Mouse (Mus musculus) liver, embryonic 12.5 days (tissue): Measurements from ENCODE around the gene Elovl2. TPM values are rescaled to one million over a fixed set of nuclear protein-coding genes. Genes with fewer than 3 reads are reported as not detected.

Source experiments
- ATAC-seq: fragments of 200-750 bp; cut with Nextera tagmentation; 2 replicates; pipeline ENCODE4 v1.8.0; 2017; ENCODE audit warnings: moderate number of reproducible peaks, mild to moderate bottlenecking, moderate library complexity
- H3K27ac ChIP-seq: fragments of 300-500 bp; sonication (generic); 2 replicates; pipeline ENCODE4 v1.5.1; 2016; ENCODE audit warnings: mild to moderate bottlenecking
- H3K27me3 ChIP-seq: fragments of 300-500 bp; sonication (generic); replicated peaks from 2 replicates; pipeline ENCODE4 v1.6.1; 2016; ENCODE audit warnings: mild to moderate bottlenecking, moderate library complexity
- H3K36me3 ChIP-seq: fragments of 300-500 bp; sonication (generic); 2 replicates; pipeline ENCODE4 v1.6.1; 2016; ENCODE audit warnings: mild to moderate bottlenecking, moderate library complexity
- H3K4me1 ChIP-seq: fragments of 300-500 bp; sonication (generic); 2 replicates; pipeline ENCODE4 v1.6.1; 2016
- H3K4me2 ChIP-seq: fragments of 300-500 bp; sonication (generic); 2 replicates; pipeline ENCODE4 v1.6.1; 2016; ENCODE audit warnings: mild to moderate bottlenecking, moderate library complexity
- H3K4me3 ChIP-seq: fragments of 300-500 bp; sonication (generic); 2 replicates; pipeline ENCODE4 v1.5.1; 2016; ENCODE audit warnings: mild to moderate bottlenecking, moderate library complexity
- H3K9ac ChIP-seq: fragments of 300-500 bp; sonication (generic); 2 replicates; pipeline ENCODE4 v1.6.1; 2016; ENCODE audit warnings: mild to moderate bottlenecking, moderate library complexity
- H3K9me3 ChIP-seq: fragments of 300-500 bp; sonication (generic); replicated peaks from 2 replicates; pipeline ENCODE4 v1.6.1; 2016; ENCODE audit warnings: mild to moderate bottlenecking, moderate library complexity
- WGBS: fragments of 180-500 bp; shearing (Covaris S2); methylation state at CpG from one replicate; pipeline ENCODE4 v1.1.7; 2016; ENCODE audit not compliant: insufficient replicate concordance; 5-methylcytosine and 5-hydroxymethylcytosine counted together
- polyA plus RNA-seq: library from polyadenylated mRNA; unstranded; fragments of >200 nt; fragmentation: Nextera tagmentation; extraction: Ambion mirVana; gene quantifications from 2 replicates; pipeline ENCODE4 v1.2.1, GENCODE M21; 2016

Gene Elovl2
- polyA plus RNA-seq, 1 experiment from 2014 or later: 27.7 TPM

DNA sequence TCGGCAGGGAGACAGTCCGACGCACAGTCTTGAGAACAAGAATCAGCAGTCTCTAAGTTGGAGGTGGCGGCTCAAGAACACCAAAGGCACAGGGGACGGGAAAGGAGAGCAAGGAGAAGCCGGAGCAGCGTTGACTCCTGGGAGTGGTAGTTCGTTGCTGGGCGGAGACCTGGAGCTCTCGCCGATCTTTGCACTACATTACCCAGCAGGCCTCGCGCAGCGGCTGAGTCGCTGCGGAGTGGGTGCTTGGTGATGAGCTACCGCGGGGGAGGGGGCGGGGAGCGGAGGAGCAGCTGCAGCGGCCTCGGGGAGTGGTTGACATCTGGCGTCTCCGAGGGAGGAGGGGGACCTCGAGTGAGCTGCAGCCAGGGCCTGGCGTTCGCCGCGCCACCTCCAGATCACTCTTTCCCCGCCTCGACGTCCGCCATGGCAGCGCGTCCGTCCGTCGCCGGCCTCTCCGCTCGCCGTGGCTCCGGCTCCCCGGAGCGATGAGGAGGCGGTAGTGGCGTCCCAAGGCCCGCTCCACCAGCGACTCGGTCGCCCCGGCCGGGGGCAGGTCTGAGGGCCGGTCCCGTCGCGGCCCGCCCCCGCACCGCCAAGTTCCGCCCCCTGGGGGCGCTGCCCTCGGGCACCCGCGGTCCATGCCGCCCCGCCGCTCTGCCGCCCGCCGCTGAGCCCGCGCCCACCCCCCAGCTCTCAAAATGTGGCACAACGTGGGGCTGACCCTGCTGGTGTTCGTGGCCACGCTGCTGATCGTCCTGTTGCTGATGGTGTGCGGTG is 29.5 kb upstream of the Elovl2 start, which contains the start of gene Smim13:
TSS of gene Smim13 (plus strand) at position 307 of the 780 bp plus-strand sequence.
- WGBS: under 1% methylated on average over 50 of the region's 78 CpGs
- ATAC-seq: peak; percentile 97
- H3K4me1 ChIP-seq: peaks cover 31% of the 10 kb centered on the region

GRCm38 (mm10) chr13:41248751-41249520 is 28.7 kb upstream of the Elovl2 start:
- ATAC-seq: peak; percentile 56
- H3K36me3 ChIP-seq: no peaks in the 10 kb centered on the region
- H3K9ac ChIP-seq: peak overlapping the region; percentile 66
- peaks cover 31% of the 10 kb centered on the region for H3K4me1 ChIP-seq
- 39% methylated on average over 12 of the region's 12 CpGs for WGBS
- no peaks in the 10 kb centered on the region for H3K27me3 ChIP-seq
- peak overlapping the region; percentile 89 for H3K27ac ChIP-seq
- H3K4me2 ChIP-seq: peak overlapping the region; percentile 92
- H3K4me3 ChIP-seq: peak overlapping the region; percentile 83
- no peaks in the 10 kb centered on the region for H3K9me3 ChIP-seq

More for the DNA sequence above, 29.5 kb upstream of the Elovl2 start, which contains the start of gene Smim13:
- peak within 1 kb of the TSS; percentile 83 for H3K4me3 ChIP-seq
- H3K27ac ChIP-seq: peak within 1 kb of the TSS; percentile 89
- H3K9ac ChIP-seq: peak within 1 kb of the TSS; percentile 90
- no peaks in the 10 kb centered on the region for H3K36me3 ChIP-seq
- H3K27me3 ChIP-seq: no peaks in the 10 kb centered on the region
- peak within 1 kb of the TSS; percentile 92 for H3K4me2 ChIP-seq
- no peaks in the 10 kb centered on the region for H3K9me3 ChIP-seq

DNA sequence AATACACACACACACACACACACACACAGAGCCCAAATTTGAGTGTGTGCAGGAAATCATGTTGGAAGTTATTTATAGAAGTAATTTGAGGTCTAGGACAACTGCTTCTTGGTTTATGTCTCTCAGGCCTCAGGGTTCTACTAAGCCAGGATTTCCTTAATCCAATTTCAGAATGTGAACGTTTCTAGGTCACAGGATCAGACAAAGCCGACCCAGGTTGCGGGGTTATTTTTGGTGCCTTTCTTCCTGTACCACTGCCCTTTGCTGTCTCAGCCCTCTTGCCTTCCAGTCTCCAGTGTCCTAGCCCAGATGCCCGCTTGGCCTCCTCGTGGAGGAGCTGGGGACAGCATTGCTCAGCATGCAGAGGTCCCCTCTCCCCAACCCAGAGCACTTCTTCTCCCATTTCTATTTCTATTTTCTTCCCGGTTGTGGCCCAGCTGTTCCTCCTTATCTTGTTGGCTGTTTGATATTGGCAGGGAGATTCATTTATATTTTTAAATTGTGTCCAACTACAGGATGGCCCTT is 24.2 kb upstream of the Elovl2 start:
- H3K4me3 ChIP-seq: no peak overlapping the region
- H3K9ac ChIP-seq: no peak overlapping the region
- H3K27ac ChIP-seq: no peak overlapping the region
- no peaks in the 10 kb centered on the region for H3K36me3 ChIP-seq
- no peak for ATAC-seq
- no peak overlapping the region for H3K4me2 ChIP-seq
- H3K27me3 ChIP-seq: peaks cover 1% of the 10 kb centered on the region; the same call in 1 of the 2 replicates
- no peaks in the 10 kb centered on the region for H3K9me3 ChIP-seq
- peaks cover 13% of the 10 kb centered on the region for H3K4me1 ChIP-seq
- WGBS: 42% methylated on average over 6 of the region's 6 CpGs

DNA sequence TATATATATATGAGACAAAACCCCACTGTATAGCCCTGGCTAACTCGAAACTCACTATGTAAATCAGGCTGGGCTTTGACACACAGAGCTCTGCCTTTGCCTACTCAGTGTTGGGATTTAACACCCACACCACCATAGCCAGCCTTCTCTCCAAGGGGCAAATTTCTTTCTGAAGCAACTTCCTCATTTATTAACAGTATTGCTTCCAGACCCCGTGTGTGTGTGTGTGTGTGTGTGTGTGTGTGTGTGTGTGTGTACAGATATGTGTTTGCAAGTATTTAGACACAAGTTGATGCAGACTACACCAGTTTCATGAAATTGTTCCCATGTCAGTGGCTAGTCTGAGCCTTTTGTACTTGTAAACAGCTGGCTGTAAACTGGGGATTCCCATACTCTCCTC is 21.4 kb upstream of the Elovl2 start:
- peaks cover 3% of the 10 kb centered on the region; the same call in 1 of the 2 replicates for H3K27me3 ChIP-seq
- H3K36me3 ChIP-seq: no peaks in the 10 kb centered on the region
- no peak overlapping the region for H3K4me2 ChIP-seq
- no peaks in the 10 kb centered on the region for H3K4me1 ChIP-seq
- H3K9ac ChIP-seq: no peak overlapping the region
- no peaks in the 10 kb centered on the region for H3K9me3 ChIP-seq
- H3K27ac ChIP-seq: no peak overlapping the region
- WGBS: 35% methylated on average over 2 of the region's 2 CpGs
- ATAC-seq: no peak
- H3K4me3 ChIP-seq: no peak overlapping the region

GRCm38 (mm10) chr13:41238805-41239130 is 18.6 kb upstream of the Elovl2 start:
- WGBS: 4% methylated on average over 5 of the region's 5 CpGs
- no peak for ATAC-seq
- Histone ChIP-seq H3K9ac (no peak overlapping the region), H3K27me3 (peaks cover 7% of the 10 kb centered on the region; the same call in 1 of the 2 replicates), H3K4me1 (no peaks in the 10 kb centered on the region), H3K4me2 (no peak overlapping the region), H3K27ac (no peak overlapping the region), H3K4me3 (no peak overlapping the region), H3K36me3 (no peaks in the 10 kb centered on the region), H3K9me3 (no peaks in the 10 kb centered on the region)

DNA sequence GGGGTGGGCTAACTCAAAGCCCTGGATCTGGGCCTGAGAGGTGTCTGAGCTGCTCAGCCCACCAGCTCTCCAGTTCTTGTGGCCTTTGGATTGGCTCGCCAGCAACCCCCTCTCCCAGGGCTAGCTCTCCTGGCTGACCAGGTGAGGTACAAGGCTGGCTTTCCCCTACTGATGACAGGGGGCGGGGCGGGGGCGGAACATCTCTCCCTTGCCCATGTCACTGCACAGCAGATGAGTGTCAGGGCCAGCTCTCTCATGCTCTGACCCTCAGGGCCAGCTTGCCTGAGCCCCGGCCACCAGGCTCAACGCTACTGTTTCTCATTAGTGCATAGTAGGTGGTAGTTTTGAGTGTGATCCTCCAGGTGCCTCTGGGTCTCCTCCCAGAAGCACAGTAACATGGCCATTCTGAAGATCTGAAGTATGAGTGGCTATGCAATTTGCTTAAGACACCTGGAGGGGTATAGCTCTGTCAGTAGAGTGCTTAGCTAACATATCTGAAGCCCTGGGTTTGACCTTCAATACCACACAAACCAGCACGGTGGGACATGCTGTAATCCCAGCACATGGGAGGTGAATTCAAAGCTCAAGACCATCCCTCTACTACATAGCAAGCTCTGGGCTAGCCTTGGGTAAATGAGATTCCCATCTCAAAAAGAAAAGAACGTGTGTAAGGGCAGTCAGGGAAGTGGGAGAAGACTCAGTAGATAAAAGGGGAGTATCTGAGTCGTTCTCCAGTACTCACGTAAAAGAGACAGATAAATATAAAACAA is 18.0 kb upstream of the Elovl2 start:
- H3K9ac ChIP-seq: no peak overlapping the region
- H3K27me3 ChIP-seq: peaks cover 7% of the 10 kb centered on the region; the same call in 1 of the 2 replicates
- H3K4me3 ChIP-seq: no peak overlapping the region
- peak; percentile 54 for ATAC-seq
- H3K4me1 ChIP-seq: no peaks in the 10 kb centered on the region
- no peak overlapping the region for H3K27ac ChIP-seq
- H3K9me3 ChIP-seq: no peaks in the 10 kb centered on the region
- peak overlapping the region; percentile 16 for H3K4me2 ChIP-seq
- WGBS: 60% methylated on average over 10 of the region's 10 CpGs
- H3K36me3 ChIP-seq: no peaks in the 10 kb centered on the region

DNA sequence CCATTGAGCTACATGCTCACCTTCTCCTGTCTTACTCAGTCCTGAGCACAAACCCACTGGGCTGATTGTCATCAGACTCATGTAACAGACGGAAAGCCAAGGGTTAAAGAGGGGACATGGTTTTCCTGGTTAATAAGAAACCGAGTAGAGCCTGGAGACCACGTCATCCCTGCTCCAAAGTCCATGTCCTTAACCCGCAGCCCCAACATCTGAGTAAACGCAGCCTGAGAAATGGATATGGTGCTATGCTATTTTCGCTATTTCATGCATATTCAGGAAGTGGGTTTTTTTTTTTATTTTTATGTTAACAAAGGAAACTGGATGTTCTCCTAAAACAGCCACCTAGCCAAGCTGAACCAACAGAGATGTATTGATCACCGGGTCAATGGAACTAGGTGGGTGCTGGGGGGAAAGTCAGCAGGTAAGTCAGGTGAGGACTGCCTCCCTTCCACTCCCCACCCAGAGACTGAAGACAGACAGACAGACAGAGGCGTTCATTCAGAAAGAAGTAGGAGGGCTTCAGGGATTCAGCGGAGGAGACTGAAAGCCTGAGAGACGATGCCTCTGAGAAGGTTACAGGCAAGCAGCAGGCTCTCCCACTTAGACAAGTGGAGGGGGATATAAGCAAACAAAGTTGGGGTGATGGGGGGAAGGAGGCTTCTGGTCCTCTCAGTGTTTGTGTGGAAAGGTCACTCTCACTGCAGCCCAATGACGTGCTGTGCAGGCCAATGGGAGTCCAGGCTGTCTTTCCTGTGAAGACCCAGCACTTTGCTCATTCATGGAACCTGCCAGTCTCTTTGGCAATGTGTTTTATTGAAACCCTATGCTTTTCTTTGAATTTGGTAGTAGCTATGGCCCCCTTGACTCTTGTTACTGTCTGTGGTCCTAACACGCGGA is 15.9 kb upstream of the Elovl2 start:
- no peaks in the 10 kb centered on the region for H3K9me3 ChIP-seq
- no peaks in the 10 kb centered on the region for H3K4me1 ChIP-seq
- WGBS: 60% methylated on average over 13 of the region's 13 CpGs
- H3K27me3 ChIP-seq: peaks cover 7% of the 10 kb centered on the region; the same call in 1 of the 2 replicates
- peak overlapping the region; percentile 32; the same call in 1 of the 2 replicates for H3K9ac ChIP-seq
- no peaks in the 10 kb centered on the region for H3K36me3 ChIP-seq
- H3K27ac ChIP-seq: peak overlapping the region; percentile 59
- peak; percentile 50 for ATAC-seq
- H3K4me3 ChIP-seq: peak overlapping the region; percentile 30
- H3K4me2 ChIP-seq: peak overlapping the region; percentile 16

DNA sequence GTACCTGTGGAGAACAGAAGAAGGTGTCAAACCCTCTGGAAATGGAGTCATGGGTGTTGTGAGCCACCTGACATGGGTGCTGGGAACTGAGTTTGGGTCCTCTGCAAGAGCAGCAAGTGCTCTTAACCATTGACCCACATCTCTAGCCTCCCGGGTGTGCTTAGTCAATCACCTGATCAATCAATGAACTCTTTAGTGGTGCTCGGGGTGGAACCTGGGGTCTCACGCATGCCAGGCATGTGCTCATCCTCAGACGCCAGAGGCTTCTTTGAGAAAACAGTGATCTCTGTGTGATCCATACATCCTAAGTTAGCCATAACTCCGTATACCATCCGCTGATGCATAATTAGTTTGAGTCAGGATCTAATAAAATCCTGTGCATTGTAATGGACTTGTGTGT is 15.0 kb upstream of the Elovl2 start:
- 77% methylated on average over 6 of the region's 6 CpGs for WGBS
- no peak overlapping the region for H3K4me3 ChIP-seq
- no peaks in the 10 kb centered on the region for H3K4me1 ChIP-seq
- H3K9me3 ChIP-seq: no peaks in the 10 kb centered on the region
- no peak overlapping the region for H3K4me2 ChIP-seq
- H3K36me3 ChIP-seq: no peaks in the 10 kb centered on the region
- H3K27me3 ChIP-seq: peaks cover 7% of the 10 kb centered on the region; the same call in 1 of the 2 replicates
- H3K27ac ChIP-seq: no peak overlapping the region
- no peak overlapping the region for H3K9ac ChIP-seq
- no peak for ATAC-seq

GRCm38 (mm10) chr13:41233241-41233640 is 13.0 kb upstream of the Elovl2 start:
- no peaks in the 10 kb centered on the region for H3K36me3 ChIP-seq
- 0 out of 2 replicates have a peak, but pooled peaks cover 4% of the 10 kb centered on the region for H3K27me3 ChIP-seq
- no peak overlapping the region for H3K4me2 ChIP-seq
- H3K4me1 ChIP-seq: no peaks in the 10 kb centered on the region
- WGBS: 72% methylated on average over 7 of the region's 7 CpGs
- H3K9me3 ChIP-seq: no peaks in the 10 kb centered on the region
- H3K27ac ChIP-seq: no peak overlapping the region
- no peak for ATAC-seq
- no peak overlapping the region for H3K9ac ChIP-seq
- H3K4me3 ChIP-seq: no peak overlapping the region

DNA sequence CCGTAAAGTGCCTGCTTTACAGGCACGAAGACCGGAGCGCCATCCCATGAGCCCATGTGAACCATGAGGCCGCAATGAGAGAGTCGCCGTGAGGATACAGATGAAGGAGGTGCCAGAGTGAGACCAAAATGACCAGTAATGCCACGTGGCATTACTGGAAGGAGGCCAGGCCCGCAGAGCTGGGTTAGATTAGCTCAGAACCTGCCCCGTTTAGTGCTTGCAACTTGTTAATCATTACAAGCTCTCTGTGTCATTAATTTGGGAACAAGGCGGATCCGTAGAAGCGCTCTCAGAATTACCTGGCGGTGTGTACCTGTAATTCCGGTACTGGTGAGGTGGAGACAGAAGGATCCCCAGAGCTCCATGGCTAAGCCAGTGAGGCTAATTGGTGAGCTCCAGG is 12.0 kb upstream of the Elovl2 start:
- H3K9me3 ChIP-seq: no peaks in the 10 kb centered on the region
- no peaks in the 10 kb centered on the region for H3K36me3 ChIP-seq
- ATAC-seq: no peak
- 78% methylated on average over 15 of the region's 15 CpGs for WGBS
- no peak overlapping the region for H3K4me2 ChIP-seq
- H3K4me1 ChIP-seq: no peaks in the 10 kb centered on the region
- 0 out of 2 replicates have a peak, but pooled peaks cover 4% of the 10 kb centered on the region for H3K27me3 ChIP-seq
- no peak overlapping the region for H3K4me3 ChIP-seq
- no peak overlapping the region for H3K9ac ChIP-seq
- no peak overlapping the region for H3K27ac ChIP-seq
